ENCODE assay signal across 22 mouse cellular contexts in the genomic region with DNA sequence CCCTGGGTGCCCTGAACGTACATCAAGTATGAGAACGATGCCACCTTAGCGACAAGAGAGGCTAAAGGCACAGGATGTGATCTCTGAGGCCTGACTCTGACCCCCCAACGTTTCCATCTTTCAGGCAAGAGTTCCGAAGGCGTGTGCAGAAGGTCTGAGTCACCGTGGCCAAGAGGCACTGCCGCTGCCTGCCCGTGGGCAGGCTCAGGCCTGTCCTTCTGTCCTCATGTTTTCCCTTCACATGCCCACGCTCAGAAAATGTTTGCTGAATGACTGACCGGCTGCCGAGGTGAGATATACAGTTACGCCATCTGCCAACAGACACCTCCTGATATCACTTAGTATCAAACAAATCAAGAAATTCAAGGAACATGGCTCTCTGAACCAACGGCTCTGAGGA. TPM values are rescaled to one million over a fixed set of nuclear protein-coding genes. Genes with fewer than 3 reads are reported as not detected.
"Had no signal": no experiment of that assay in that cellular context is flagged by ENCODE, and none has a peak within 500 bp of the region (broad histone marks: within the 10 kb centered on the region; RNA-seq: fewer than 3 reads in every experiment).

No protein-coding gene starts in this region.

- H3K9ac ChIP-seq: liver, embryonic 13.5 days; midbrain, embryonic 12.5 days; stomach, embryonic 15.5 days had no signal

- ATAC-seq: inflammation-experienced regulatory T-cells, adult 6 months; intestine, embryonic 16.5 days; midbrain, embryonic 16.5 days had no signal

- H3K27me3 ChIP-seq: midbrain, embryonic 12.5 days; stomach, embryonic 15.5 days had no signal

- H3K4me1 ChIP-seq: liver, embryonic 13.5 days; midbrain, embryonic 12.5 days; stomach, embryonic 15.5 days had no signal

- H3K27ac ChIP-seq: layer of hippocampus, adult 2 months; left cerebral cortex, adult 2 months; liver, embryonic 13.5 days; macrophage; midbrain, embryonic 12.5 days; stomach, embryonic 15.5 days had no signal

- H3K9me3 ChIP-seq: liver, embryonic 13.5 days; midbrain, embryonic 12.5 days; stomach, embryonic 15.5 days had no signal

- H3K4me2 ChIP-seq: liver, embryonic 13.5 days; midbrain, embryonic 12.5 days; stomach, embryonic 15.5 days had no signal

- H3K36me3 ChIP-seq: liver, embryonic 13.5 days had no signal

- H3K4me3 ChIP-seq: layer of hippocampus, adult 2 months; left cerebral cortex, adult 2 months; liver, embryonic 13.5 days; megakaryocyte, embryonic 14.5 days; midbrain, embryonic 12.5 days; stomach, embryonic 15.5 days had no signal

- DNase-seq: kidney, adult 18-20 months; kidney, adult 9 months; kidney, postnatal 25 days; layer of hippocampus, adult 9-11 months; layer of hippocampus, postnatal 36 days; liver, embryonic 13.5 days; lung, adult 2 months; right cerebral cortex, postnatal 14 days; spleen, adult 18-20 months; thymus, adult 18-20 months; thymus, postnatal 14 days; thymus, postnatal 4 days had no signal

RNA-seq across cellular contexts. Expression of gene Tmem44, which starts 24.9 kb away (rescaled TPM):
- total RNA-seq: monocyte, adult 5-6 weeks had no signal
- polyA plus RNA-seq: macrophage had no signal
